Mouse (Mus musculus): Measurements from ENCODE around the gene Nol3.
"Not testable (repeated sequence)": the region's sequence is repeated elsewhere in the genome, so short reads cannot be mapped to it uniquely, and the experiment has no call there.

The Nol3 gene

GRCm38 (mm10) chr8:105290554-105291314 is 14.8 kb downstream of the Nol3 start:
- DNase-seq: peak; percentile 92

GRCm38 (mm10) chr8:105291364-105291763 is 15.4 kb downstream of the Nol3 start:
- DNase-seq: not testable (repeated sequence)

- not testable (repeated sequence) for DNase-seq
Observed at GRCm38 (mm10) chr8:105291802-105292201, 15.9 kb downstream of the Nol3 start.

- no peak for DNase-seq
Observed at GRCm38 (mm10) chr8:105292471-105292870, 16.5 kb downstream of the Nol3 start.

GRCm38 (mm10) chr8:105293405-105293804 is 17.5 kb downstream of the Nol3 start:
- DNase-seq: no peak

- no peak for DNase-seq
Observed at GRCm38 (mm10) chr8:105294776-105295175, 18.8 kb downstream of the Nol3 start.

- no peak for DNase-seq
Observed at GRCm38 (mm10) chr8:105295256-105295655, 19.3 kb downstream of the Nol3 start.

GRCm38 (mm10) chr8:105295895-105296573 is 20.1 kb downstream of the Nol3 start, which contains the start of gene Exoc3l:
TSS of gene Exoc3l (minus strand) at chr8:105296101.
- no peak for DNase-seq

GRCm38 (mm10) chr8:105297511-105298192 is 21.7 kb downstream of the Nol3 start, which contains the start of gene E2f4:
TSS of gene E2f4 (plus strand) at chr8:105297663.
- DNase-seq: peak; percentile 89

GRCm38 (mm10) chr8:105298351-105299252 is 22.7 kb downstream of the Nol3 start:
- no peak for DNase-seq

GRCm38 (mm10) chr8:105299962-105300361 is 24.0 kb downstream of the Nol3 start:
- no peak for DNase-seq

GRCm38 (mm10) chr8:105303396-105303795 is 27.5 kb downstream of the Nol3 start:
- DNase-seq: no peak

- DNase-seq: no peak
Observed at GRCm38 (mm10) chr8:105303874-105304273, 27.9 kb downstream of the Nol3 start.

GRCm38 (mm10) chr8:105304325-105305210 is 28.6 kb downstream of the Nol3 start:
- no peak for DNase-seq

GRCm38 (mm10) chr8:105305211-105306145 is 29.5 kb downstream of the Nol3 start, which contains the start of gene Elmo3:
TSS of gene Elmo3 (plus strand) at chr8:105305601.
- DNase-seq: peak; percentile 63

- DNase-seq: no peak
Observed at GRCm38 (mm10) chr8:105306146-105306691, 30.3 kb downstream of the Nol3 start.

GRCm38 (mm10) chr8:105307670-105308069 is 31.7 kb downstream of the Nol3 start:
- DNase-seq: no peak

- DNase-seq: no peak
Observed at GRCm38 (mm10) chr8:105308428-105308827, 32.5 kb downstream of the Nol3 start.

GRCm38 (mm10) chr8:105309142-105309847 is 33.4 kb downstream of the Nol3 start:
- DNase-seq: no peak
